Mouse (Mus musculus) bone marrow, adult 2 months (tissue): ENCODE measurements around the gene Pomgnt2.

Source experiments
- CTCF ChIP-seq: fragments of 200-500 bp; IDR thresholded peaks from 2 replicates; pipeline ENCODE4 v1.5.1; 2011; ENCODE audit warnings: low read length, control low read depth; ENCODE audit not compliant: control insufficient read depth, insufficient read depth
- POLR2A ChIP-seq: fragments of 200-500 bp; IDR thresholded peaks from 2 replicates; pipeline ENCODE4 v1.6.1; 2011; ENCODE audit warnings: low read depth, mild to moderate bottlenecking, control low read depth, low read length, borderline replicate concordance; ENCODE audit not compliant: control insufficient read depth

- no peak for TF ChIP-seq POLR2A
- no peak for TF ChIP-seq CTCF
These were observed 1.3 kb downstream of the Pomgnt2 start for GRCm38 (mm10) chr9:121995508-121996131.
